Mouse (Mus musculus): ENCODE results near the gene Kifc5b. TPM values are rescaled to one million over a fixed set of nuclear protein-coding genes. Genes with fewer than 3 reads are reported as not detected.

The Kifc5b gene
- polyA plus RNA-seq, 1 experiment from 2014 or later, result 5.2 TPM

- Histone ChIP-seq H3K27ac (ENCODE audit: poor library complexity, severe bottlenecking) (0 out of 2 replicates have a peak overlapping the region, but pooled peaks have one; percentile 64), H3K4me2 (peak overlapping the region; percentile 93), H3K4me3 (0 out of 2 replicates have a peak overlapping the region, but pooled peaks have one; percentile 7), H3K27me3 (replicated peaks) (no peaks in the 10 kb centered on the region), H3K4me1 (replicated peaks) (peaks cover 66% of the 10 kb centered on the region), H3K36me3 (no peaks in the 10 kb centered on the region), H3K9ac (0 out of 2 replicates have a peak overlapping the region, but pooled peaks have one; percentile 85), H3K9me3 (replicated peaks) (no peaks in the 10 kb centered on the region)
- no peak for ATAC-seq (ENCODE audit: insufficient number of reproducible peaks, low FRiP score)
- 55% methylated on average over 12 of the region's 12 CpGs for WGBS
Measured at GRCm38 (mm10) chr17:26947231-26948100, 30.6 kb downstream of the Kifc5b start.

- Histone ChIP-seq H3K9ac (peak overlapping the region; percentile 93), H3K36me3 (no peaks in the 10 kb centered on the region), H3K4me2 (peak overlapping the region; percentile 100), H3K4me1 (replicated peaks) (peaks cover 76% of the 10 kb centered on the region), H3K27ac (ENCODE audit: poor library complexity, severe bottlenecking) (peak overlapping the region; percentile 68), H3K4me3 (peak overlapping the region; percentile 92), H3K9me3 (replicated peaks) (no peaks in the 10 kb centered on the region), H3K27me3 (replicated peaks) (no peaks in the 10 kb centered on the region)
- no peak for ATAC-seq (ENCODE audit: insufficient number of reproducible peaks, low FRiP score)
- WGBS, result under 1% methylated on average over 23 of the region's 87 CpGs
Measured at GRCm38 (mm10) chr17:26948316-26949050, 31.6 kb downstream of the Kifc5b start.

GRCm38 (mm10) chr17:26949051-26949577, 32.2 kb downstream of the Kifc5b start:
- H3K9me3 ChIP-seq (replicated peaks), result no peaks in the 10 kb centered on the region
- no peaks in the 10 kb centered on the region for H3K27me3 ChIP-seq (replicated peaks)
- ATAC-seq (ENCODE audit: insufficient number of reproducible peaks, low FRiP score), result 0 out of 2 replicates have a peak, but pooled peaks have one; percentile 3
- H3K36me3 ChIP-seq, result no peaks in the 10 kb centered on the region
- peaks cover 82% of the 10 kb centered on the region for H3K4me1 ChIP-seq (replicated peaks)
- peak overlapping the region; percentile 92 for H3K4me3 ChIP-seq
- peak overlapping the region; percentile 93 for H3K9ac ChIP-seq
- 12% methylated on average over 13 of the region's 14 CpGs for WGBS
- peak overlapping the region; percentile 68; the same call in 1 of the 2 replicates for H3K27ac ChIP-seq (ENCODE audit: poor library complexity, severe bottlenecking)
- H3K4me2 ChIP-seq, result peak overlapping the region; percentile 100

GRCm38 (mm10) chr17:26949866-26950265, 33.0 kb downstream of the Kifc5b start:
- ATAC-seq (ENCODE audit: insufficient number of reproducible peaks, low FRiP score), result no peak
- 0 out of 2 replicates have a peak overlapping the region, but pooled peaks have one; percentile 17 for H3K9ac ChIP-seq

GRCm38 (mm10) chr17:26950560-26951288, 33.8 kb downstream of the Kifc5b start:
- H3K4me2 ChIP-seq, result peak overlapping the region; percentile 75
- WGBS, result 38% methylated on average over 7 of the region's 7 CpGs
- H3K4me3 ChIP-seq, result peak overlapping the region; percentile 40
- no peaks in the 10 kb centered on the region for H3K9me3 ChIP-seq (replicated peaks)
- peaks cover 8% of the 10 kb centered on the region; the same call in 1 of the 2 replicates for H3K36me3 ChIP-seq
- no peaks in the 10 kb centered on the region for H3K27me3 ChIP-seq (replicated peaks)
- H3K9ac ChIP-seq, result peak overlapping the region; percentile 66; the same call in 1 of the 2 replicates
- no peak for ATAC-seq (ENCODE audit: insufficient number of reproducible peaks, low FRiP score)
- no peak overlapping the region; the same call in 1 of the 2 replicates for H3K27ac ChIP-seq (ENCODE audit: poor library complexity, severe bottlenecking)
- H3K4me1 ChIP-seq (replicated peaks), result peaks cover 88% of the 10 kb centered on the region

More at GRCm38 (mm10) chr17:26949866-26950265, 33.0 kb downstream of the Kifc5b start:
- no peaks in the 10 kb centered on the region for H3K9me3 ChIP-seq (replicated peaks)
- peaks cover 88% of the 10 kb centered on the region for H3K4me1 ChIP-seq (replicated peaks)
- H3K27ac ChIP-seq (ENCODE audit: poor library complexity, severe bottlenecking), result peak overlapping the region; percentile 68
- peak overlapping the region; percentile 100 for H3K4me2 ChIP-seq
- no peaks in the 10 kb centered on the region for H3K27me3 ChIP-seq (replicated peaks)
- 48% methylated on average over 5 of the region's 5 CpGs for WGBS
- no peaks in the 10 kb centered on the region for H3K36me3 ChIP-seq
- no peak overlapping the region for H3K4me3 ChIP-seq

- 0 out of 2 replicates have a peak, but pooled peaks have one; percentile 23 for ATAC-seq (ENCODE audit: insufficient number of reproducible peaks, low FRiP score)
- WGBS, result 2% methylated on average over 10 of the region's 11 CpGs
- Histone ChIP-seq H3K9ac (peak overlapping the region; percentile 66), H3K4me2 (peak overlapping the region; percentile 75), H3K27me3 (replicated peaks) (no peaks in the 10 kb centered on the region), H3K4me3 (peak overlapping the region; percentile 40), H3K9me3 (replicated peaks) (no peaks in the 10 kb centered on the region), H3K27ac (ENCODE audit: poor library complexity, severe bottlenecking) (no peak overlapping the region; the same call in 1 of the 2 replicates), H3K36me3 (peaks cover 11% of the 10 kb centered on the region), H3K4me1 (replicated peaks) (peaks cover 83% of the 10 kb centered on the region)
Measured at GRCm38 (mm10) chr17:26951406-26951805, 34.5 kb downstream of the Kifc5b start.

- peak overlapping the region; percentile 75 for H3K4me2 ChIP-seq
- H3K27me3 ChIP-seq (replicated peaks), result no peaks in the 10 kb centered on the region
- peak overlapping the region; percentile 40 for H3K4me3 ChIP-seq
- H3K9ac ChIP-seq, result peak overlapping the region; percentile 66
- ATAC-seq (ENCODE audit: insufficient number of reproducible peaks, low FRiP score), result no peak
- peaks cover 79% of the 10 kb centered on the region for H3K4me1 ChIP-seq (replicated peaks)
- H3K36me3 ChIP-seq, result peaks cover 18% of the 10 kb centered on the region
- H3K27ac ChIP-seq (ENCODE audit: poor library complexity, severe bottlenecking), result peak overlapping the region; percentile 95
- no peaks in the 10 kb centered on the region for H3K9me3 ChIP-seq (replicated peaks)
- 5% methylated on average over 23 of the region's 23 CpGs for WGBS
Measured at GRCm38 (mm10) chr17:26951952-26952877, 35.3 kb downstream of the Kifc5b start.

GRCm38 (mm10) chr17:26953201-26953600, 36.3 kb downstream of the Kifc5b start:
- Histone ChIP-seq H3K27ac (ENCODE audit: poor library complexity, severe bottlenecking) (peak overlapping the region; percentile 95), H3K4me3 (peak overlapping the region; percentile 33; the same call in 1 of the 2 replicates), H3K4me2 (peak overlapping the region; percentile 75), H3K9me3 (replicated peaks) (no peaks in the 10 kb centered on the region), H3K9ac (peak overlapping the region; percentile 66; the same call in 1 of the 2 replicates), H3K4me1 (replicated peaks) (peaks cover 73% of the 10 kb centered on the region), H3K27me3 (replicated peaks) (no peaks in the 10 kb centered on the region), H3K36me3 (peaks cover 28% of the 10 kb centered on the region)
- no peak for ATAC-seq (ENCODE audit: insufficient number of reproducible peaks, low FRiP score)
- WGBS, result 22% methylated on average over 6 of the region's 6 CpGs

GRCm38 (mm10) chr17:26953726-26954125, 36.8 kb downstream of the Kifc5b start:
- Histone ChIP-seq H3K9me3 (replicated peaks) (no peaks in the 10 kb centered on the region), H3K4me1 (replicated peaks) (peaks cover 72% of the 10 kb centered on the region), H3K27me3 (replicated peaks) (no peaks in the 10 kb centered on the region), H3K4me2 (peak overlapping the region; percentile 75), H3K9ac (peak overlapping the region; percentile 66; the same call in 1 of the 2 replicates), H3K36me3 (peaks cover 33% of the 10 kb centered on the region), H3K4me3 (peak overlapping the region; percentile 33), H3K27ac (ENCODE audit: poor library complexity, severe bottlenecking) (peak overlapping the region; percentile 95)
- WGBS, result 5% methylated on average over 16 of the region's 16 CpGs
- no peak for ATAC-seq (ENCODE audit: insufficient number of reproducible peaks, low FRiP score)
